Mouse (Mus musculus): ENCODE results near the gene Rtp2.

The Rtp2 gene

GRCm38 (mm10) chr16:23890636-23891035 is 41.6 kb downstream of the Rtp2 start, which contains the start of gene Sst:
Sst (minus strand) TSS chr16:23890958.
- DNase-seq (ENCODE audit: low spot score in 2 of 2): no peak

- no peak for DNase-seq (ENCODE audit: low spot score in 2 of 2)
Observed at GRCm38 (mm10) chr16:23890151-23890550, 42.0 kb downstream of the Rtp2 start.

GRCm38 (mm10) chr16:23887910-23888579 is 44.1 kb downstream of the Rtp2 start:
- no peak for DNase-seq (ENCODE audit: low spot score in 2 of 2)

- no peak for DNase-seq (ENCODE audit: low spot score in 2 of 2)
Observed at GRCm38 (mm10) chr16:23885098-23885497, 47.1 kb downstream of the Rtp2 start.

All from thymus, postnatal 10 days (tissue).